Comparison of ENCODE assay signal across 25 mouse cellular contexts in the genomic region with DNA sequence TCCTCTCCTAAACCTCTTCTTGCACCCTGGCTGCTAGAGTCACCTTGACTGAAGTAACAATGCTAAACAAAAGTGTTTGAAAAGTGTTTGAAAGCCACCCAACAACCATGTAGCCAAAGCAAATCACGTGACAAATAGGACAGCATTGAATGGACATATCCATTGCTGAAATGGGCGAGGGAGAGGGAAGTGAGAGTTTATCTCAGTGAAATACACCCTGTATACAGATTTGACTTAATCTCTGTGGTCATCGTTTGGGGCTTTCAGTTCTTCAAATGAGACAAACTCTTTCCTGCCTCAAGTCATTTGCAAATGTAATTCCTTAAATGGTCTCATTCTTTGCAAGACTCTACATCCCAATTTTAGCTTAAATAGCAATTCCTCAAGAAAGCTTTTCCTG.
DNase-seq lines count a peak whose midpoint lies in the region; ATAC-seq and TF ChIP-seq lines count a peak whose summit lies in the region.
"Had no signal": no experiment of that assay in that cellular context is flagged by ENCODE, and none has a peak within 500 bp of the region (broad histone marks: within the 10 kb centered on the region; RNA-seq: fewer than 3 reads in every experiment).

No protein-coding gene starts in this region.

- H3K4me2 ChIP-seq in liver, postnatal 0 days (ENCODE audit: low read depth, low read length): no peak overlapping the region
- H3K4me2 ChIP-seq in midbrain, embryonic 14.5 days (ENCODE audit: low read length): no peak overlapping the region
- H3K4me2 ChIP-seq: embryonic facial prominence, embryonic 12.5 days; forebrain, embryonic 13.5 days; forebrain, embryonic 15.5 days had no signal

- TF ChIP-seq CTCF in liver, adult 2 months (IDR thresholded peaks at IDR 0.05; ENCODE audit: low read depth, low read length): no peak
- TF ChIP-seq CTCF in liver, postnatal 0 days (IDR thresholded peaks at IDR 0.05; ENCODE audit: low read depth): no peak

- ATAC-seq in liver, postnatal 0 days: no peak
- peak; percentile 98 for ATAC-seq in megakaryocyte, adult 5-6 weeks (ENCODE audit: poor library complexity, severe bottlenecking)
- ATAC-seq in monocyte, adult 5-6 weeks (replicated peaks; ENCODE audit: insufficient number of reproducible peaks, low FRiP score, low TSS enrichment, poor library complexity, severe bottlenecking): peak; percentile 75
- no peak for ATAC-seq in midbrain, embryonic 14.5 days (ENCODE audit: low FRiP score, low TSS enrichment)
- ATAC-seq: activated CD4-positive, CD25-positive, alpha-beta regulatory T cell, adult 4 months; CD4-positive, CD25-positive, alpha-beta regulatory T cell, adult 4 months; forebrain, embryonic 13.5 days; forebrain, embryonic 15.5 days; Patski had no signal

- no peaks in the 10 kb centered on the region for H3K36me3 ChIP-seq in liver, adult 2 months (ENCODE audit: control insufficient read depth, insufficient read depth, low read length)
- no peaks in the 10 kb centered on the region for H3K36me3 ChIP-seq in liver, postnatal 0 days (replicated peaks; ENCODE audit: insufficient read depth, low read length)
- H3K36me3 ChIP-seq in midbrain, embryonic 14.5 days (ENCODE audit: control insufficient read depth, insufficient read depth, low read length): no peaks in the 10 kb centered on the region
- H3K36me3 ChIP-seq: embryonic facial prominence, embryonic 10.5 days; embryonic facial prominence, embryonic 12.5 days; forebrain, embryonic 15.5 days; G1E had no signal

- H3K27ac ChIP-seq in liver, adult 2 months (replicated peaks; ENCODE audit: insufficient read depth, low read depth, low read length): no peak overlapping the region
- H3K27ac ChIP-seq in liver, postnatal 0 days (ENCODE audit: low read depth): no peak overlapping the region
- H3K27ac ChIP-seq in midbrain, embryonic 14.5 days (replicated peaks; ENCODE audit: low read depth, low read length): no peak overlapping the region
- H3K27ac ChIP-seq: embryonic facial prominence, embryonic 10.5 days; embryonic facial prominence, embryonic 12.5 days; forebrain, embryonic 13.5 days; forebrain, embryonic 15.5 days had no signal

- no peaks in the 10 kb centered on the region for H3K79me2 ChIP-seq in liver, adult 2 months (ENCODE audit: control insufficient read depth, insufficient read depth, low read length)

- no peak overlapping the region for H3K9ac ChIP-seq in liver, adult 2 months (ENCODE audit: low read depth, low read length)
- no peak overlapping the region for H3K9ac ChIP-seq in liver, postnatal 0 days (replicated peaks)
- H3K9ac ChIP-seq in midbrain, embryonic 14.5 days (replicated peaks; ENCODE audit: low read length): no peak overlapping the region
- H3K9ac ChIP-seq: embryonic facial prominence, embryonic 12.5 days; forebrain, embryonic 13.5 days; forebrain, embryonic 15.5 days had no signal

- TF ChIP-seq POLR2A in liver, adult 2 months (IDR thresholded peaks at IDR 0.05; ENCODE audit: extremely low read depth, insufficient read depth, low read length): no peak

- no peaks in the 10 kb centered on the region for H3K9me3 ChIP-seq in liver, postnatal 0 days (ENCODE audit: low read length)
- no peaks in the 10 kb centered on the region for H3K9me3 ChIP-seq in midbrain, embryonic 14.5 days (ENCODE audit: control insufficient read depth, low read length)
- H3K9me3 ChIP-seq: embryonic facial prominence, embryonic 10.5 days; embryonic facial prominence, embryonic 12.5 days; forebrain, embryonic 13.5 days; forebrain, embryonic 15.5 days had no signal

- TF ChIP-seq EP300 in liver, postnatal 0 days (IDR thresholded peaks at IDR 0.05; ENCODE audit: low read depth): no peak

- no peaks in the 10 kb centered on the region for H3K4me1 ChIP-seq in liver, adult 2 months (ENCODE audit: control insufficient read depth, insufficient read depth, low read length)
- no peaks in the 10 kb centered on the region for H3K4me1 ChIP-seq in liver, postnatal 0 days (ENCODE audit: insufficient read depth)
- no peaks in the 10 kb centered on the region for H3K4me1 ChIP-seq in midbrain, embryonic 14.5 days (ENCODE audit: control insufficient read depth, insufficient read depth, low read length)
- H3K4me1 ChIP-seq: embryonic facial prominence, embryonic 10.5 days; embryonic facial prominence, embryonic 12.5 days; forebrain, embryonic 13.5 days; forebrain, embryonic 15.5 days had no signal

- 66% methylated on average over 3 of the region's 3 CpGs for WGBS in liver, adult 2 months
- 60% methylated on average over 3 of the region's 3 CpGs for WGBS in liver, postnatal 0 days (ENCODE audit: insufficient replicate concordance)
- WGBS in midbrain, embryonic 14.5 days: 88% methylated on average over 3 of the region's 3 CpGs

- peak; percentile 5 for DNase-seq in liver, adult 2 months (ENCODE audit: extremely low read depth, low read depth, low spot score)
- DNase-seq in liver, postnatal 0 days: no peak
- no peak for DNase-seq in spleen, adult 12 weeks (ENCODE audit: low spot score)
- no peak for DNase-seq in neural tube, embryonic 10.5 days (ENCODE audit: extremely low spot score, low spot score)
- DNase-seq in midbrain, embryonic 14.5 days: no peak
- DNase-seq: adrenal gland, adult 8-10 months; adrenal gland, postnatal 14 days; adrenal gland, postnatal 36 days; B cell, adult 2 months; cerebellum, adult 11-12 months; cerebellum, adult 2 months; cerebellum, adult 9-10 months; cerebellum, postnatal 10 days; cerebellum, postnatal 25 days had no signal

- no peak overlapping the region for H3K4me3 ChIP-seq in liver, adult 2 months (ENCODE audit: insufficient read depth, low read depth, low read length)
- no peak overlapping the region for H3K4me3 ChIP-seq in liver, postnatal 0 days (ENCODE audit: low read depth, low read length)
- no peak overlapping the region for H3K4me3 ChIP-seq in midbrain, embryonic 14.5 days (replicated peaks; ENCODE audit: low read depth, low read length)
- H3K4me3 ChIP-seq: embryonic facial prominence, embryonic 10.5 days; embryonic facial prominence, embryonic 12.5 days; forebrain, embryonic 13.5 days; forebrain, embryonic 15.5 days had no signal

- H3K27me3 ChIP-seq in liver, adult 2 months (ENCODE audit: control insufficient read depth, insufficient read depth, low read length): no peaks in the 10 kb centered on the region
- no peaks in the 10 kb centered on the region for H3K27me3 ChIP-seq in liver, postnatal 0 days (ENCODE audit: insufficient read depth, low read length)
- no peaks in the 10 kb centered on the region for H3K27me3 ChIP-seq in midbrain, embryonic 14.5 days (ENCODE audit: control insufficient read depth, insufficient read depth, low read length)
- H3K27me3 ChIP-seq: CH12.LX; embryonic facial prominence, embryonic 12.5 days; forebrain, embryonic 13.5 days; forebrain, embryonic 15.5 days; Patski had no signal

Comparison
In these comparisons a context has a peak if more than half of its experiments do, and no peak if none do; other contexts are left out.
1. ATAC-seq: peak in megakaryocyte, adult 5-6 weeks (single experiment) and monocyte, adult 5-6 weeks (single experiment); none in liver, postnatal 0 days (single experiment) and midbrain, embryonic 14.5 days (single experiment).